Mouse (Mus musculus): ENCODE measurements around the gene Ifna9.
A peak's percentile ranks its signal among the peaks of the same experiment; 100 is the strongest.
"Not testable (repeated sequence)": the region's sequence is repeated elsewhere in the genome, so short reads cannot be mapped to it uniquely, and the experiment has no call there.

Ifna9 gene

DNA sequence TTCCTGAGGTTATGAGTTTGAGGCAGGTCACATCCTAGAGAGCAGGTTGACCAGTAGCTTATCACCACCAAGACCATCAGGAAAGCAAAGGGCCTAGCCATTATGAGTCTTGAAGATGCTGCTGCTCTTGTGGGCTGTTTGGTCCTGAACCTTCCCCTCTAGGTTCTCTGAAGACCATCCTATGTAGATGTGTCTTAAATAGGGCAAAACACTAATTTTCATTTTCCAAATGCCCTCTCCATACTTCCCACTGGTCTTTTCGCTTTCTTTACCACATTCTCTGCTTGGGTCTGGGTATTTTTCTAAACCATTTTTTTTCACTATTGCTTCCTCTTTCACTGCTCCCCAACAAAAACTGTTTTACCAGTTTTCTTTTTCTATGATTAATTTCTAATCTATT is at the start of gene Ifna9:
Gene Ifna9, minus strand, starts transcription at position 101 of the 400 bp plus-strand sequence.
- no peak for DNase-seq

DNA sequence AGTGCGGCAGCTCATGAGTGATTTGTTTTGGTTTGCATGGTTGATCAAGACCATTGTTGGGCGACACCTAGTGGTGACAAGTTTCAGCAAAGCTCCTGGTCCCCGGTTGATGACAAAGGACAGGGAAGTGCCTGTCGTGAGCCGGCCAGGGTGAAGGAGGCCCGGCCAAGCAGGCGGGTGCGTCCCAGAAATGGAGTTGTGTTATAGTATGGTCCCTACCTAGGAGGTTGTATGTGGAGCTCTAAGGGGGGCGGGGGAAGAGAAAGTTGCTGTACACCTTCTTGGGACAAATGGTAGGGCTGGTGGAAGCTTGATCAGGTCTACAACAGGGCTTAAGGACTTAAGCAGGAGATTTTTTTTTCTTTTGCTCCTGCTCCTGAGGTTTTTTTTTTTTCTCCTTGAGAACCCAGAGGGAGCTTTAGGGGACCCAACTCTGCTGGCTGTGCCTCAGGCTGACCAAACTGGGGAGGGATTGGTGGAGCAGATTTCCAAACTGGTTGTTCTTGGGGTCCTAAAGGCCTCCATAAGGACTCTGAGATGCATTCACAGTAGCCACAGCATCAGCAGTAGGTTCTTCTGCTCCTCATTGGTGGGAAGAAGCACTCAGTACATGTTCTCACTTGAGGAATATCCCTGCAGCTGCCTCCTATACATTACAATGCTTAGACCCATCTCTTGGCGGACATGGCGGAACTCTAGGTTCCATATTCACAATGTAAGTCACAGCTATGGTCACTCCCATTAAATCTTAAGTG is 49.1 kb upstream of the Ifna9 start:
- DNase-seq, result peak; percentile 98

DNA sequence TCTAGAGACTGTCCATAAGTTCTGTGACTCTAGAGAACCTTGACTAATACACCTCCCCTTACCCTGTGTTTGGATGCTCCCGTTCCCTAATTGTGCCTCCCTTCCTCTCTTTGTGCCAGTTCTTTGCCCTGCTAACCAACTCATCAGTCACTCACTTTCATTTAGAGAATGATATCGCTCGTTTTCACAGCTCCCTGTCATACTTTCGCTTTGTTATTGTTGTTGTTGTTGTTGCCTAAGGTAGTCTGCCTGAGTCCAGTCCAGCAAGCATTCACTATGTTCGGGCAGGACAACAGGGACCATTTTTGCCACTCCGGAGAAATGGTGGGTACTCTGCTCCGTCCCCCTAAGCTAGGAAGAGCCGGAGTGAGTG is 48.5 kb upstream of the Ifna9 start:
- DNase-seq, result no peak

DNA sequence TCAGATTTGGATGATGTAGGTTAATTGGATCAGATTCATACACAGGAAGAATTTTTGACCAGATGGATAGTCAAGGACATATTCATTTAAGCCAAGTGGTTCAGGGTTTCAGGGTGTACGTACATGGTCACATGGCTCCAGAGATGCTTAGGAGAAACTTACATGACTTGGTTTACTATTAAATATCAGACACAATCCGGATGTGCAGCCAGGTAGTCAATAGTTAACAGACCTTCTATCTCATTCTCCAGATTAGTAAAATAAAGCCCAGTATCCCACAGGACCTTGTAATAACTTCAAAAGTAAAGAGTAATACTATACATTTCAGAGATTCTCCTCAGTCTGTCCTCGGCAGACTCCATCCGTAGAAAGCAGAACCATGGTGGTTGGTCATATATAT is 42.1 kb upstream of the Ifna9 start, which contains the start of gene C87499:
Gene C87499, minus strand, starts transcription at position 101 of the 400 bp plus-strand sequence.
- no peak for DNase-seq

DNA sequence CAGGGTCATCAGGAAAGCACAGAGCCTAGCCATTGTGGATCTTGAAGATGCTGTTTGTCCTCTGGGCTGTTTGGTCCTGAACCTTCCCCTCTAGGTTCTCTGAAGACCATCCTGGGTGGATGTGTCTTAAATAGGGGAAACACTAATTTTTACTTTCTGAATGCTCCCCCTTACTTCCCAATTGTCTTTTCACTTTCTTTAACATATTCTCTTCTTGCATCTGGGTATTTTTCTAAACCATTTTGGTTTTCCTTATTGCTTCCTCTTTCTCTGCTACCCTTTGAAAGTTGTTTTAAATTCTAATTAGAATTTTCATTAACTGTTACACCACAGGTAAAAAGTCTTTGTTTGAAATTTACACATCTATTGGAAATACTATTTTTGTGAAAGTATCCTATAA is 11.1 kb upstream of the Ifna9 start, which contains the start of gene Ifna12:
Gene Ifna12, minus strand, starts transcription at position 101 of the 400 bp plus-strand sequence.
- DNase-seq, result no peak

GRCm38 (mm10) chr4:88571698-88572097 is 20.5 kb downstream of the Ifna9 start, which contains the start of gene Ifna14:
Gene Ifna14 (minus strand): TSS chr4:88571798.
- DNase-seq, result no peak

- DNase-seq, result no peak
These were observed 30.4 kb downstream of the Ifna9 start for GRCm38 (mm10) chr4:88561791-88562190.

DNA sequence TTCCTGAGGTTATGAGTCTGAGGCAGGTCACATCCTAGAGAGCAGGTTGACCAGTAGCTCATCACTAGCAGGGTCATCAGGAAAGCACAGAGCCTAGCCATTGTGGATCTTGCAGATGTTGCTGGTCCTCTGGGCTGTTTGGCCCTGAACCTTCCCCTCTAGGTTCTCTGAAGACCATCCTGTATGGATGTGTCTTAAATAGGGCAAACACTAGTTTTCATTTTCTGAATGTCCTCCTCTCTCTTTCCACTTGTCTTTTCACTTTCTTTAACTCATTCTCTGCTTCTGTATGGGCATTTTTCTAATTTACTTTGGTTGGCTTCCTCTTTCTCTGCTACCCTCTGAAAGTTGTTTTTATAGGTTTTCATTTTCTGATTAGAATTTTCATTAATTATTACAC is 34.0 kb downstream of the Ifna9 start, which contains the start of gene Ifna15:
Gene Ifna15, minus strand, starts transcription at position 101 of the 400 bp plus-strand sequence.
- DNase-seq, result not testable (repeated sequence)

DNA sequence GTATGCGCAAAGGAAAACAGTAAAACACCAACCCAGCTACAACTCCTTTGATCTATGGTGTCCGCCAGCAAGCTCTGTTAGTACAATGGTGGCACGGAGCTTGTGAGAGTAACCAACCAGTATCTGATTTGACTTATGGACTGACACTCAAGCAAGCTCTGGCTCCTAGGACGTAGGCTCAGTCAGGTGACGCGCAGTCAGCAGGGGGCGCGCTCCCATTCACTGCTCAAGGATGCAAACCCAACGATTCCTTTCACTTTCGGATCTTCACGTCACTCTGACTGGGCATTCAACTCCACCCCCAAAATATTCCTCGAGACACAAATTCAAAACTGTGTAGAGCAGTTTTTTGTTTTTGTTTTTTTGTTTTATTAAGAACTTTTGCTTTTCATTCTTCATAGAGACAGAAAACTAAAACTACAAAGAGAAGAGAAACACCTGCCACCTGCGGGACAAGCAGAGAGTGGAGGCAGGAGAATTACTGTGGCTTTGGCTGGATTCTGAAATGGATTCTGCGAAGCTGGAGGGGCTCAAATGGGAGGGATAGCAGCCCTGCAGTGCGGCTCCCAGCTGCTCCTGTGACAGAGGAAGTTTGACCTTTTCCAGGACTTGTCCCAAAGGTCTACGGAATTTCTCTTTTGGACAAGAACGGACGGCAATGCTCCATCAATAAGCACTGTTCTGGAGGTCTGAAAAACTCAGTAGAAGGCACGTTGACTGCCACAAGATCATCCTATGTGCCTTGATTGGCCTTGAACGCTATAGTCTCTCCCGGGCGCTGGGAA is 41.8 kb downstream of the Ifna9 start:
- DNase-seq, result peak; percentile 87

DNA sequence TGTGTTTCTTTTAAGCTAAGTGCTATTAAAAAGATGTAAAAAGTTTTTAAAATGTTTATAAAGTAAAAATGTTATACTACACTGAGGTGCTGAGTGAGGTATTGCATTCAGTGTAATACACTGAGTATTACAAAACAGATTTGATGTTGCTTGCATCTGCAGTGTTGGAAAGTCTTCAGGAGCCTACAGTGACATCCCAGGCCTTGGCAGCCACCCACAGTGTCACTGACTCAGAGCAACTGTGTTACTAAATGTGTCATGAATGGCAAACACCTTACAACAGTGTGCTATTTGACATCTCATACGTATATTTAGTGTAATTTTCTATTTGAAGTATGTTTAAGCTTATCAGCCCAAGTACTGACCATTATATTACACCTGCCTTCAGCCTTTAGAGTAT is 44.2 kb downstream of the Ifna9 start:
- DNase-seq, result no peak

DNA sequence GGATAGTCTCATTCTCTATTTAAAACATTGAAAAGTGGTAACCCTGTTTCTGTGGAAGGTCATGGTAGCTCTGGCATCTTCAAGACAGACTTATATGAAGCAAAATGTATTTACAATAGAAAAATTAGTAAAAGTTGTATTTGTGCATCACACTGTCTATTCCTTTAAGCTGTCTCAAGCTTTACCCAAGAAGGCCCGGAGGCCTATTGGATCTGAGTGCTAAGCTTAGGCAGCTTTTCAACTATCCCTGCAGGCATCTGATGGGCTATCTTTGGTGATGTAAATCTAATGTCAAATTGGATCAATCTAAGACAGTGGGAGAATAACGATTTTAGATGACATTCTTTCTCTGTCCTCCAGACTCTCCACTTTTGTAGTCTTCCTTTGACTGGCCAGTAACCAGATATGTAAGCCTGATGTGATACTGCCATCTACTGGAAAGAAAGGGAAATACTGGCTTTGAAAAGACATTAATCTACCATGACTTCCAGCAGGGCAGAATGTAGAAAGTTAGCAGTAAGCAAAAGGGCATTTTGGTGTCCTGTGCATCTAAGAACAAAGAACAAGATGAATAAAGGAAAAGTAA is 48.4 kb downstream of the Ifna9 start:
- DNase-seq, result peak; percentile 64

All from lung, postnatal 10 days (tissue).